Mouse (Mus musculus): ENCODE measurements around the gene Sox4.

The Sox4 gene

DNA sequence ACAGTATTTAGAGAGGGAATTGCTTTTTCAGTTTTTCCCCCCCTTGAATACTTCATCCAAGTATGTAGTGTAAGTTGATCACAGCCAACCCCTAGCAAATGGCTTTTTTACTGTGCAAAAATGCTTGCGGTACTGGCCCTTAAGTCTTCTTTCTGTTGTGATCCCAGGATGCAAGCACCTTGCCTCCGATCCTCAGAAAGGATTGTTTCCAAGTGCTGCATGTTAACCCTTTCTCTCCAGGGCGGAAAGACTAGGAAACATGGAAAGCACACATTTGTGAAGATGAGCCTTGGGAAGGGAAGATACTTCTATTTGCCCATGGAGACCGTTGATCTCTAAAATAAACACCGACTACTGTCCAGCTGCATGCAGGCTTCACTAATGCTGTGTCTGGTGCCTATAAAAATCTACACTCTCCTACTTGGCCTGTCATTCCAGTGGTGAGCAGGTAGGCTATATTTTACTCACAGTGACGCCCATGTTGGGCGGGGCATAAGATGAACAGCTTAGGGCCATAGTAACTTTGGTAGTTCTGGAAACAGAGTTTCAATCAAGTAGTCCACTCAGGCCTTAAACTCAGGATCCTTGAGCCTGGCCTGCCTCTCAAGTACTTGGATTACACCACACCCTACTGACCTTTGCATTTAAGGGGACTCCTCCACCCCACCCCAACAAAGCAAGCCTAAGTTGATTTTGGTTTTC lies 5.6 kb downstream of the Sox4 start:
- no peak for DNase-seq (ENCODE audit: low read depth, low spot score)

- no peak for DNase-seq (ENCODE audit: low read depth, low spot score)
These were observed 6.9 kb downstream of the Sox4 start for GRCm38 (mm10) chr13:28946565-28947135.

DNA sequence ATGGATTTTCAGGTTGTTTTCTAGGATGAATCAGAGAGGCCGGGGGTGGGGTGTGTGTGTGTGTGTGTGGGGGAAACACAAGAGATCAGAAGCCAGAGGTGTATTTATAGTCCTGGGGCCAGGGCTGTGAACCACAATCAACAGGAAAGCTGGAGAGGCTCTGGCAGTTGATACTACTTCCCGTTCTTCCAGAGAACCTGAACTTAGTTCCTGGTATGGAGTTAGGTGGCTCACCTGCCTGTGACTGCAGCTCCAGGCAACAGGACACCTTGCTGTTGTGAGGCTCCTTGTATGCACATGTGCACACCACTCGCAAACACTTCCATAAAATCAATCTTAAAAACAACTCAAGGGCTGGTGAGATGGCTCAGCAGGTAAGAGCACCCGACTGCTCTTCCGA lies 7.8 kb downstream of the Sox4 start:
- no peak for DNase-seq (ENCODE audit: low read depth, low spot score)

DNA sequence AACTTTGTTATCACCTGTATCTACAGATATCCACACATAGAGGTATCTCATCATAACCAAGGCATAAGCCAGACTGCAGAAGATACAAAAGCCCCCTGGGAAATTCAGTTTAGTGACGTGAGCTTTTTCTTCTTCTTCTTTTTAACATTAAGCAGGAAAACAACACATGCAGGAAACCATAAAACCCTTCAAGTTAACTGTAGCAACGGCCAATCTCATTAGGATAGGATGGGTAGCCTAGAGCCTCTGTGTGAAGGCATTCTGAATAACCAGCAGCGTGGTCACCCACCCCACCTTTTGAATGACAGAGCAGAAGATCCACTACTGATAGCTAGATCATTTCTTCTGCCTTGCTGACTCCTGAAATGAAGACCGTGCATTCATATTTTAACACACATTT lies 10.6 kb downstream of the Sox4 start:
- DNase-seq (ENCODE audit: low read depth, low spot score): no peak

GRCm38 (mm10) chr13:28941983-28942630 lies 11.4 kb downstream of the Sox4 start:
- no peak for DNase-seq (ENCODE audit: low read depth, low spot score)

DNA sequence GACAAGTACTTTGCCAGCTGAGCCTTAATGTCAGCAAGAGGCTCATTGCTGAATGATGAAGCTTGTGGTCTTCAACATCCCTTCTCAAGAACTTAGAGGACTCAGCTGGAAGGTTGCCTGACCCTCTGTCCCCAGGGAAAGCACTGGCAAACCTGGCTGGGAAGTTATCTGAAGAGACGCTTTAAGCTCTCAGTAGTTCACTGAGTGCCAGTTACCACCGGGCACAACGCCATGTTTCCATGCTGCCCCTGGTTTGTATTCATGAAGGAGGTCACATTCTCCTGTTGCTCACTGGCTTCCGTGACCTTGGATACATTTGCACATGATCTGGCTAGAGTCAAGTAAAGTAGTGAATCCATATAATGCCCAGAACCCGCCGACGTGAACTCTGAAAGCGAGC lies 20.1 kb downstream of the Sox4 start:
- DNase-seq (ENCODE audit: low read depth, low spot score): no peak

DNA sequence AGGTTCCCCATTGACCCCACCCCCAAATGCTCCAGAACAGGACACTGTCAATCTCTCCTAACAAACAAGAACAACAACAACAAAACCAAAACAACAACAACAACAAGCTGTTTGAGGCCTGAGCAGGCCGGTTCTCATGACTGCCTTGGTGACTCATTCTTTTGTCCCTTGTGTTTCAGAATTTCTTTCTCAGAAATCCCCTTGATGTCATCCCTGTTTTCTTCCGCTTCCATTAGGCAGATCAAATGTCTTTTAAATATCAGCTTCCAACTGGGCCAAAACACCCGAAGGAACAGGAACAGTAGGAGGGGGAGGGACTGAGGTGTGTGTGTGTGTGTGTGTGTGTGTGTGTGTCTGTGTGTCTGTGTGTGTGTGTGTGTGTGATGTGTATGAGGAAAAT lies 21.7 kb downstream of the Sox4 start:
- no peak for DNase-seq (ENCODE audit: low read depth, low spot score)

DNA sequence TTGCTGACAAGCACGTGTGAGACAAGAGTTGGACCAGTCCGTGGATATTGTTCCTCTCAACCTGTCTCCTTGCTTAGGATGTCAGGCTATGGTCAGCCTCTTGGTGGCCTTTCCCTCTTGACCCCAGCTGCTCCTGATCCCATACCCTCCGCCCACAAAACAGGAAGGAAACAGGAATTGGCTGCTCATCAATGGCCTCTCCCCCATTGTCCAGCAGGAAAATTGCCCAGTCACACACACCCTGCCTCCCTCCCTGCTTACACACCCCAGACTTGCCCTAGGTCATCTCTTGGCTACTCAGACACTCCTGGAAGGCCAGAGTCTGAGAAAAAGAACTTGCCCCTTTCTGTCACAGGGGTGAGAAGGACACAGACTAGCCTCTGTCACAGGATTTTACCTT lies 22.2 kb downstream of the Sox4 start:
- no peak for DNase-seq (ENCODE audit: low read depth, low spot score)

- DNase-seq (ENCODE audit: low read depth, low spot score): no peak
These were observed 23.1 kb downstream of the Sox4 start for GRCm38 (mm10) chr13:28930364-28930763.

DNA sequence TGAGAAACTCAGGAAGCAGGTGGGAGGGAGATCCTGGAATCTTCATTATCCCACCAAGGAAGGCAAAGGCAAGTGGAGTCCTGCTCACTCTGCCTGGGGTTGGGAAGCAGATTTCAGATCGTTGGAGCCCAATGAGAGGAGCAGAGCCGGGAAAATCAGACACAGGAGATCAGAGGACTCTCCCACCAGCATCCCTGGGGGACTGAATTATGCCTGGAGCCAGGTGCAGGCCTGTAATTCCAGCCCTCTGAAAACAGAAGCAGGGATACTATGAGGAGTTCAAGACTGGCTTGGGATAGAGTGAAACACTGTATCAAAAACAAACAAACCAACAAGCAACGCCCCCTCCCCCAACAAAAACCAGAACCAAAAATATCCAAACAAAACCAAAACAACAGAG lies 23.6 kb downstream of the Sox4 start:
- DNase-seq (ENCODE audit: low read depth, low spot score): no peak

GRCm38 (mm10) chr13:28923136-28923535 lies 30.4 kb downstream of the Sox4 start:
- no peak for DNase-seq (ENCODE audit: low read depth, low spot score)

- DNase-seq (ENCODE audit: low read depth, low spot score): no peak
These were observed 35.9 kb downstream of the Sox4 start for GRCm38 (mm10) chr13:28917379-28918250.

- DNase-seq (ENCODE audit: low read depth, low spot score): no peak
These were observed 39.9 kb downstream of the Sox4 start for GRCm38 (mm10) chr13:28913656-28914055.

DNA sequence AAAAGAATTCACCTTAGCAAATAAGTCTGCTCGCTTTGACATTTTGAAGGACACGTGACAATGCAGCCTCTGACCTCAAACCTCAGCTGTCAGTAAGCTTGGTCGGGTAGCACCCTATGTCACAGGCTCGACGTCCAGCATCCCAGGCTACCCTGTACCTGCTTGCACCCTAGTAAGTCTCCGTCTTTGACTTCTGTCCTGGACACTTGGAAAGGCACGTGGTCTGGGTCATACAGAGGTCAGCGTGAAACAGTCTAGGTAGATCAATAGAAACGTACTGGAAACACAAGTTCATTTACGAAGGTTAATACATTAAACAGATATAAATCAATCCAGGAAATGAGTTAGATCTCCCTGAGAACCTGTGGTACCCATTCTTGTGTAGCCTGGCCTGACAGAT lies 46.5 kb downstream of the Sox4 start:
- DNase-seq (ENCODE audit: low read depth, low spot score): no peak
